Mouse (Mus musculus) v-Abl transformed pro-B cells (cell line): Measurements from ENCODE around the gene Rerg.

Source experiments
- in situ Hi-C, 2 experiments: fragments of 400-800 bp; cut with MboI; formaldehyde crosslinking; loops; one replicate each; pipeline ENCODE4 v1.15.1; 2025; ENCODE audit not compliant: unreplicated experiment in 2 of 2

The Rerg gene

GRCm38 (mm10) chr6:137098232-137099191, 71.8 kb downstream of the Rerg start:
- in situ Hi-C loops, result no loop called here

GRCm38 (mm10) chr6:137094475-137094874, 75.8 kb downstream of the Rerg start:
- in situ Hi-C loops, result no loop called here

- in situ Hi-C loops, result no loop called here
Observed at GRCm38 (mm10) chr6:137088469-137088868, 81.8 kb downstream of the Rerg start.

- in situ Hi-C loops, result no loop called here
Observed at GRCm38 (mm10) chr6:137087956-137088355, 82.3 kb downstream of the Rerg start.

- in situ Hi-C loops, result no loop called here
Observed at GRCm38 (mm10) chr6:137087470-137087869, 82.8 kb downstream of the Rerg start.

GRCm38 (mm10) chr6:137079701-137080100, 90.6 kb downstream of the Rerg start:
- in situ Hi-C loops, result no loop called here

- in situ Hi-C loops, result no loop called here
Observed at GRCm38 (mm10) chr6:137076731-137077130, 93.6 kb downstream of the Rerg start.

- in situ Hi-C loops, result no loop called here
Observed at GRCm38 (mm10) chr6:137076225-137076624, 94.1 kb downstream of the Rerg start.

- in situ Hi-C loops, result no loop called here
Observed at GRCm38 (mm10) chr6:137072256-137072655, 98.0 kb downstream of the Rerg start.

GRCm38 (mm10) chr6:137071466-137071865, 98.8 kb downstream of the Rerg start:
- in situ Hi-C loops, result no loop called here

GRCm38 (mm10) chr6:137065506-137065905, 104.8 kb downstream of the Rerg start:
- in situ Hi-C loops, result no loop called here

- in situ Hi-C loops, result no loop called here
Observed at GRCm38 (mm10) chr6:137064786-137065185, 105.5 kb downstream of the Rerg start.

GRCm38 (mm10) chr6:137063239-137063940, 106.9 kb downstream of the Rerg start:
- in situ Hi-C loops, result no loop called here

GRCm38 (mm10) chr6:137061880-137062531, 108.3 kb downstream of the Rerg start:
- in situ Hi-C loops, result no loop called here

GRCm38 (mm10) chr6:137060595-137060994, 109.7 kb downstream of the Rerg start:
- in situ Hi-C loops, result no loop called here

GRCm38 (mm10) chr6:137058257-137058656, 112.0 kb downstream of the Rerg start:
- in situ Hi-C loops, result no loop called here

- in situ Hi-C loops, result no loop called here
Observed at GRCm38 (mm10) chr6:137054073-137054472, 116.2 kb downstream of the Rerg start.

GRCm38 (mm10) chr6:137053464-137053863, 116.8 kb downstream of the Rerg start:
- in situ Hi-C loops, result no loop called here

GRCm38 (mm10) chr6:137053006-137053405, 117.3 kb downstream of the Rerg start:
- in situ Hi-C loops, result no loop called here

- in situ Hi-C loops, result no loop called here
Observed at GRCm38 (mm10) chr6:137047036-137047435, 123.3 kb downstream of the Rerg start.

- in situ Hi-C loops, result no loop called here
Observed at GRCm38 (mm10) chr6:137045011-137045504, 125.2 kb downstream of the Rerg start.
